16 mouse cellular contexts compared by ENCODE assay signal in genomic region chr17:47449432-47449831, GRCm38 (mm10). TPM values are rescaled to one million over a fixed set of nuclear protein-coding genes. Genes with fewer than 3 reads are reported as not detected.
DNase-seq lines count a peak whose midpoint lies in the region; ATAC-seq and TF ChIP-seq lines count a peak whose summit lies in the region.
"Had no signal": no experiment of that assay in that cellular context is flagged by ENCODE, and none has a peak within 500 bp of the region (broad histone marks: within the 10 kb centered on the region; RNA-seq: fewer than 3 reads in every experiment).

No protein-coding gene starts in this region.

- TF ChIP-seq EP300 in CH12.LX (IDR thresholded peaks at IDR 0.05; ENCODE audit: low read length) = peak; percentile 33

- TF ChIP-seq RAD21 in CH12.LX (IDR thresholded peaks at IDR 0.05; ENCODE audit: low read depth, low read length) = no peak

- H3K9me3 ChIP-seq in heart, embryonic 10.5 days = no peaks in the 10 kb centered on the region
- H3K9me3 ChIP-seq in kidney, embryonic 14.5 days (ENCODE audit: control insufficient read depth, low read length) = no peaks in the 10 kb centered on the region
- no peaks in the 10 kb centered on the region for H3K9me3 ChIP-seq in CH12.LX (replicated peaks; ENCODE audit: low read length)
- no peaks in the 10 kb centered on the region for H3K9me3 ChIP-seq in intestine, postnatal 0 days (ENCODE audit: control insufficient read depth)
- H3K9me3 ChIP-seq: hindbrain, embryonic 15.5 days; limb, embryonic 13.5 days had no signal

- dilution Hi-C loops in CH12.LX (cut with MboI; ENCODE audit: extremely low pct_ligation_motif_present, extremely low pct_unique_long_range_greater_than_20kb, low sequenced_read_pairs) = no loop called here

- no peaks in the 10 kb centered on the region for H3K36me3 ChIP-seq in heart, embryonic 10.5 days
- H3K36me3 ChIP-seq in kidney, embryonic 14.5 days (ENCODE audit: control insufficient read depth, insufficient read depth, low read length) = no peaks in the 10 kb centered on the region
- H3K36me3 ChIP-seq in CH12.LX (replicated peaks in 1 of 2; ENCODE audit: control insufficient read depth in 1 of 2, insufficient read depth in 1 of 2, low read length in 1 of 2) = peaks cover 0 to 2% of the 10 kb centered on the region in 2 experiments
- peaks cover 9% of the 10 kb centered on the region; the same call in 1 of the 2 replicates for H3K36me3 ChIP-seq in intestine, postnatal 0 days (ENCODE audit: control insufficient read depth, insufficient read depth)
- H3K36me3 ChIP-seq: hindbrain, embryonic 15.5 days; limb, embryonic 13.5 days had no signal

- DNase-seq in heart, embryonic 10.5 days (ENCODE audit: low spot score) = no peak
- DNase-seq in heart, adult 8-10 months (ENCODE audit: low spot score) = no peak
- no peak for DNase-seq in kidney, postnatal 10 days
- no peak for DNase-seq in CH12.LX (ENCODE audit: extremely low read depth)
- DNase-seq in left cerebral cortex, adult 8-10 months (ENCODE audit: low spot score in 2 of 2) = no peak
- no peak for DNase-seq in ovary, postnatal 36 days (ENCODE audit: low spot score)
- DNase-seq: adrenal gland, postnatal 14 days; cerebellum, postnatal 10 days; gastrocnemius, postnatal 10 days; midbrain, embryonic 14.5 days; right cerebral cortex, postnatal 25 days; thymus, postnatal 4 days had no signal

- no peaks in the 10 kb centered on the region; the same call in 1 of the 2 replicates for H3K27me3 ChIP-seq in heart, embryonic 10.5 days (ENCODE audit: insufficient read depth, poor library complexity, severe bottlenecking)
- no peaks in the 10 kb centered on the region for H3K27me3 ChIP-seq in kidney, embryonic 14.5 days (ENCODE audit: control insufficient read depth, insufficient read depth, low read length)
- no peaks in the 10 kb centered on the region for H3K27me3 ChIP-seq in CH12.LX (replicated peaks)
- H3K27me3 ChIP-seq in intestine, postnatal 0 days (replicated peaks; ENCODE audit: control insufficient read depth, insufficient read depth, low read length) = no peaks in the 10 kb centered on the region
- H3K27me3 ChIP-seq: hindbrain, embryonic 15.5 days; limb, embryonic 13.5 days had no signal

- peaks cover 87% of the 10 kb centered on the region for H3K4me1 ChIP-seq in heart, embryonic 10.5 days
- peaks cover 45% of the 10 kb centered on the region for H3K4me1 ChIP-seq in kidney, embryonic 14.5 days (ENCODE audit: control insufficient read depth, insufficient read depth, low read length)
- peaks cover 21 to 58% of the 10 kb centered on the region in 2 experiments for H3K4me1 ChIP-seq in CH12.LX (ENCODE audit: control insufficient read depth in 1 of 2, insufficient read depth in 2 of 2)
- H3K4me1 ChIP-seq in intestine, postnatal 0 days (replicated peaks; ENCODE audit: control insufficient read depth, insufficient read depth, low read length) = peaks cover 26% of the 10 kb centered on the region
- H3K4me1 ChIP-seq: hindbrain, embryonic 15.5 days had no signal

- no peak for ATAC-seq in kidney, embryonic 14.5 days (ENCODE audit: low FRiP score, low TSS enrichment)
- peak; percentile 49 for ATAC-seq in intestine, postnatal 0 days

- no peaks in the 10 kb centered on the region for H3K79me2 ChIP-seq in CH12.LX (replicated peaks; ENCODE audit: control insufficient read depth, extremely low read depth, insufficient read depth, poor library complexity, severe bottlenecking)

- TF ChIP-seq CTCF in CH12.LX (conservative IDR thresholded peaks at IDR 0.05 in 1 of 2, IDR thresholded peaks at IDR 0.05 in 1 of 2; ENCODE audit: low read depth in 2 of 2, low read length in 2 of 2) = no peak
- no peak for TF ChIP-seq CTCF in intestine, postnatal 0 days (IDR thresholded peaks at IDR 0.05; ENCODE audit: low read depth)

- no peak overlapping the region for H3K4me3 ChIP-seq in heart, embryonic 10.5 days
- H3K4me3 ChIP-seq in kidney, embryonic 14.5 days (ENCODE audit: low read length) = no peak overlapping the region
- H3K4me3 ChIP-seq in CH12.LX (replicated peaks in 1 of 3; ENCODE audit: low read depth in 2 of 3, low read length in 2 of 3, poor library complexity in 1 of 3) = no peak overlapping the region
- H3K4me3 ChIP-seq in intestine, postnatal 0 days (ENCODE audit: low read depth, low read length) = no peak overlapping the region
- H3K4me3 ChIP-seq: hindbrain, embryonic 15.5 days; limb, embryonic 13.5 days had no signal

- no peak overlapping the region for H3K4me2 ChIP-seq in kidney, embryonic 14.5 days (replicated peaks; ENCODE audit: low read depth, low read length)
- H3K4me2 ChIP-seq in CH12.LX (ENCODE audit: insufficient read depth, low read depth, poor library complexity, severe bottlenecking) = peak overlapping the region; percentile 53
- peak overlapping the region; percentile 17 for H3K4me2 ChIP-seq in intestine, postnatal 0 days (replicated peaks; ENCODE audit: low read depth)
- H3K4me2 ChIP-seq: hindbrain, embryonic 15.5 days; limb, embryonic 13.5 days had no signal

- 60% methylated on average over 5 of the region's 5 CpGs for WGBS in heart, embryonic 10.5 days
- 55% methylated on average over 5 of the region's 5 CpGs for WGBS in kidney, embryonic 14.5 days
- WGBS in intestine, postnatal 0 days = 41% methylated on average over 5 of the region's 5 CpGs

- in situ Hi-C loops in CH12.LX (cut with MboI; ENCODE audit: low pct_ligation_motif_present, low pct_unique_long_range_greater_than_20kb, low sequenced_read_pairs) = no loop called here

- peak overlapping the region; percentile 90 for H3K27ac ChIP-seq in heart, embryonic 10.5 days
- peak overlapping the region; percentile 20; the same call in 1 of the 2 replicates for H3K27ac ChIP-seq in kidney, embryonic 14.5 days (ENCODE audit: low read depth, low read length)
- peak overlapping the region; percentile 47 for H3K27ac ChIP-seq in CH12.LX (ENCODE audit: insufficient read depth, low read depth)
- H3K27ac ChIP-seq in intestine, postnatal 0 days (ENCODE audit: low read depth, low read length) = peak overlapping the region; percentile 92
- H3K27ac ChIP-seq: hindbrain, embryonic 15.5 days; limb, embryonic 13.5 days had no signal

- TF ChIP-seq POLR2A in CH12.LX (IDR thresholded peaks at IDR 0.05; ENCODE audit: low read depth, low read length) = no peak

- H3K9ac ChIP-seq in kidney, embryonic 14.5 days (ENCODE audit: low read depth, low read length) = no peak overlapping the region
- no peak overlapping the region for H3K9ac ChIP-seq in CH12.LX (ENCODE audit: insufficient read depth, low read depth)
- 0 out of 2 replicates have a peak overlapping the region, but pooled peaks have one; percentile 34 for H3K9ac ChIP-seq in intestine, postnatal 0 days (ENCODE audit: low read depth, low read length)
- H3K9ac ChIP-seq: hindbrain, embryonic 15.5 days; limb, embryonic 13.5 days had no signal

RNA-seq across cellular contexts. Expression of gene 1700001C19Rik, which starts 12.3 kb away (rescaled TPM):
- 0.63 and 1.3 TPM in 2 replicates for polyA plus RNA-seq in heart, embryonic 10.5 days (2016; fragmentation: Nextera tagmentation; extraction: Ambion mirVana)
- total RNA-seq in heart, adult 8-10 months (2022) = not detected
- 0.39 TPM in 1 of 2 replicates, not detected in the other for polyA plus RNA-seq in kidney, embryonic 14.5 days (2014; fragmentation: Nextera tagmentation; extraction: Ambion mirVana)
- total RNA-seq in CH12.LX (2012; rRNA removed) (0.25 TPM in 1 of 2 replicates, not detected in the other), CH12.LX (2014; rRNA removed) (not detected in 2 replicates)
- polyA plus RNA-seq in CH12.LX (2012; ENCODE audit: insufficient read length, low read depth) = not detected in 2 replicates
- 0.35 and 0.77 TPM in 2 replicates for polyA plus RNA-seq in intestine, postnatal 0 days (2015; fragmentation: Nextera tagmentation; extraction: Ambion mirVana)
- total RNA-seq in left cerebral cortex, adult 8-10 months (2022) = not detected
- total RNA-seq: gastrocnemius, postnatal 10 days had no signal

RNA-seq across cellular contexts. Expression of gene AI661453, which starts 13.0 kb away (rescaled TPM):
- 0.99 and 1.1 TPM in 2 replicates for polyA plus RNA-seq in heart, embryonic 10.5 days (2016; fragmentation: Nextera tagmentation; extraction: Ambion mirVana)
- total RNA-seq in heart, adult 8-10 months (2022) = 1 to 10 TPM in 3 of 4 experiments, under 1 TPM in 1; 0.50 to 2.1 (median 1.2) TPM
- polyA plus RNA-seq in kidney, embryonic 14.5 days (2014; fragmentation: Nextera tagmentation; extraction: Ambion mirVana) = 1.6 and 2.1 TPM in 2 replicates
- total RNA-seq in CH12.LX (2012; rRNA removed) (not detected in 2 replicates), CH12.LX (2014; rRNA removed) (not detected in 2 replicates)
- polyA plus RNA-seq in CH12.LX (2012; ENCODE audit: insufficient read length, low read depth) = not detected in 2 replicates
- 6.1 and 7.7 TPM in 2 replicates for polyA plus RNA-seq in intestine, postnatal 0 days (2015; fragmentation: Nextera tagmentation; extraction: Ambion mirVana)
- total RNA-seq in left cerebral cortex, adult 8-10 months (2022) = 1 to 10 TPM in 1 of 4 experiments, under 1 TPM in 3; 0.35 to 1.4 (median 0.64) TPM

RNA-seq across cellular contexts. Expression of gene Guca1a, which starts 49.0 kb away (rescaled TPM):
- 2.3 and 3.6 TPM in 2 replicates for polyA plus RNA-seq in heart, embryonic 10.5 days (2016; fragmentation: Nextera tagmentation; extraction: Ambion mirVana)
- total RNA-seq in heart, adult 8-10 months (2022) = under 1 TPM in 1 of 4 experiments, not detected in 3; 0.33 TPM
- 2.4 and 2.8 TPM in 2 replicates for polyA plus RNA-seq in kidney, embryonic 14.5 days (2014; fragmentation: Nextera tagmentation; extraction: Ambion mirVana)
- 1.8 and 5.2 TPM in 2 replicates for total RNA-seq in CH12.LX (2012; rRNA removed)
- 2.4 and 3.2 TPM in 2 replicates for total RNA-seq in CH12.LX (2014; rRNA removed)
- 2.1 TPM in 2 replicates for polyA plus RNA-seq in CH12.LX (2012; ENCODE audit: insufficient read length, low read depth)
- polyA plus RNA-seq in intestine, postnatal 0 days (2015; fragmentation: Nextera tagmentation; extraction: Ambion mirVana) = 2.7 and 3.3 TPM in 2 replicates
- total RNA-seq in left cerebral cortex, adult 8-10 months (2022) = under 1 TPM in 2 of 4 experiments, not detected in 2; 0.57 to 0.93 TPM

RNA-seq across cellular contexts. Expression of gene Taf8, which starts 52.7 kb away (rescaled TPM):
- polyA plus RNA-seq in heart, embryonic 10.5 days (2016; fragmentation: Nextera tagmentation; extraction: Ambion mirVana) = 23.0 and 28.5 TPM in 2 replicates
- 10 to 100 TPM in 2 of 4 experiments, 1 to 10 TPM in 2; 9.1 to 12.5 (median 10.4) TPM for total RNA-seq in heart, adult 8-10 months (2022)
- polyA plus RNA-seq in kidney, embryonic 14.5 days (2014; fragmentation: Nextera tagmentation; extraction: Ambion mirVana) = 24.9 and 28.9 TPM in 2 replicates
- total RNA-seq in CH12.LX (2012; rRNA removed) = 15.4 and 16.9 TPM in 2 replicates
- 13.8 and 18.0 TPM in 2 replicates for total RNA-seq in CH12.LX (2014; rRNA removed)
- polyA plus RNA-seq in CH12.LX (2012; ENCODE audit: insufficient read length, low read depth) = 16.5 and 17.0 TPM in 2 replicates
- 8.3 and 9.2 TPM in 2 replicates for polyA plus RNA-seq in intestine, postnatal 0 days (2015; fragmentation: Nextera tagmentation; extraction: Ambion mirVana)
- 10 to 100 TPM; 17.6 to 22.3 (median 19.1) TPM for total RNA-seq in left cerebral cortex, adult 8-10 months (2022)

RNA-seq across cellular contexts. Expression of gene Ccnd3, which starts 55.4 kb away (rescaled TPM):
- 552 and 644 TPM in 2 replicates for polyA plus RNA-seq in heart, embryonic 10.5 days (2016; fragmentation: Nextera tagmentation; extraction: Ambion mirVana)
- total RNA-seq in heart, adult 8-10 months (2022) = 10 to 100 TPM; 74.4 to 82.2 (median 75.2) TPM
- 257 and 276 TPM in 2 replicates for polyA plus RNA-seq in kidney, embryonic 14.5 days (2014; fragmentation: Nextera tagmentation; extraction: Ambion mirVana)
- 48.2 and 48.7 TPM in 2 replicates for total RNA-seq in CH12.LX (2012; rRNA removed)
- total RNA-seq in CH12.LX (2014; rRNA removed) = 30.1 and 30.6 TPM in 2 replicates
- 102 and 121 TPM in 2 replicates for polyA plus RNA-seq in CH12.LX (2012; ENCODE audit: insufficient read length, low read depth)
- 175 and 180 TPM in 2 replicates for polyA plus RNA-seq in intestine, postnatal 0 days (2015; fragmentation: Nextera tagmentation; extraction: Ambion mirVana)
- total RNA-seq in left cerebral cortex, adult 8-10 months (2022) = 10 to 100 TPM; 28.2 to 33.4 (median 30.8) TPM

Comparison
In these comparisons a context has a peak if more than half of its experiments do, and no peak if none do; other contexts are left out.
1. H3K27ac ChIP-seq: peak in every context shown above with its lines; median percentile 92 in intestine, postnatal 0 days; 90 in heart, embryonic 10.5 days; 47 in CH12.LX; 20 in kidney, embryonic 14.5 days.